9 mouse cellular contexts compared by ENCODE assay signal in genomic region chr17:84149566-84149965, GRCm38 (mm10). TPM values are rescaled to one million over a fixed set of nuclear protein-coding genes. Genes with fewer than 3 reads are reported as not detected.
DNase-seq lines count a peak whose midpoint lies in the region; ATAC-seq lines count a peak whose summit lies in the region.
"Had no signal": no experiment of that assay in that cellular context is flagged by ENCODE, and none has a peak within 500 bp of the region (broad histone marks: within the 10 kb centered on the region; RNA-seq: fewer than 3 reads in every experiment).

No protein-coding gene starts in this region.

- H3K4me2 ChIP-seq in forebrain, embryonic 12.5 days = no peak overlapping the region
- H3K4me2 ChIP-seq in forebrain, embryonic 15.5 days (replicated peaks) = no peak overlapping the region
- no peak overlapping the region for H3K4me2 ChIP-seq in kidney, embryonic 14.5 days (replicated peaks; ENCODE audit: low read depth, low read length)
- H3K4me2 ChIP-seq: forebrain, embryonic 13.5 days had no signal

- H3K36me3 ChIP-seq in forebrain, embryonic 12.5 days (replicated peaks) = no peaks in the 10 kb centered on the region
- no peaks in the 10 kb centered on the region for H3K36me3 ChIP-seq in forebrain, embryonic 15.5 days
- H3K36me3 ChIP-seq in kidney, embryonic 14.5 days (ENCODE audit: control insufficient read depth, insufficient read depth, low read length) = no peaks in the 10 kb centered on the region

- no peak overlapping the region for H3K27ac ChIP-seq in forebrain, embryonic 12.5 days
- H3K27ac ChIP-seq in forebrain, embryonic 15.5 days (replicated peaks) = no peak overlapping the region
- H3K27ac ChIP-seq in kidney, embryonic 14.5 days (ENCODE audit: low read depth, low read length) = no peak overlapping the region

- H3K9ac ChIP-seq in forebrain, embryonic 12.5 days = 0 out of 2 replicates have a peak overlapping the region, but pooled peaks have one; percentile 17
- no peak overlapping the region for H3K9ac ChIP-seq in forebrain, embryonic 15.5 days (replicated peaks)
- no peak overlapping the region for H3K9ac ChIP-seq in kidney, embryonic 14.5 days (ENCODE audit: low read depth, low read length)
- H3K9ac ChIP-seq: forebrain, embryonic 13.5 days had no signal

- ATAC-seq in forebrain, embryonic 12.5 days (ENCODE audit: low FRiP score) = no peak
- ATAC-seq in forebrain, embryonic 15.5 days (replicated peaks) = no peak
- no peak for ATAC-seq in kidney, embryonic 14.5 days (ENCODE audit: low FRiP score, low TSS enrichment)

- no peaks in the 10 kb centered on the region for H3K9me3 ChIP-seq in forebrain, embryonic 12.5 days
- no peaks in the 10 kb centered on the region for H3K9me3 ChIP-seq in forebrain, embryonic 15.5 days
- H3K9me3 ChIP-seq in kidney, embryonic 14.5 days (ENCODE audit: control insufficient read depth, low read length) = no peaks in the 10 kb centered on the region
- H3K9me3 ChIP-seq: forebrain, embryonic 13.5 days had no signal

- peak; percentile 1 to 27 for DNase-seq in kidney, postnatal 25 days
- peak; percentile 16 for DNase-seq in urinary bladder, adult 2 months (ENCODE audit: low spot score)
- no peak for DNase-seq in urinary bladder, adult 18-20 months (ENCODE audit: low spot score in 2 of 2)
- no peak for DNase-seq in right cerebral cortex, postnatal 36 days (ENCODE audit: low spot score in 2 of 2)
- no peak for DNase-seq in layer of hippocampus, postnatal 25 days (ENCODE audit: extremely low spot score in 1 of 2, low spot score in 1 of 2)

- WGBS in forebrain, embryonic 12.5 days = 34% methylated on average over 5 of the region's 5 CpGs
- WGBS in forebrain, embryonic 15.5 days = 41% methylated on average over 5 of the region's 5 CpGs
- 57% methylated on average over 5 of the region's 5 CpGs for WGBS in kidney, embryonic 14.5 days

- no peak overlapping the region for H3K4me3 ChIP-seq in forebrain, embryonic 12.5 days (replicated peaks)
- no peak overlapping the region for H3K4me3 ChIP-seq in forebrain, embryonic 15.5 days
- H3K4me3 ChIP-seq in kidney, embryonic 14.5 days (ENCODE audit: low read length) = no peak overlapping the region
- H3K4me3 ChIP-seq: forebrain, embryonic 13.5 days had no signal

- no peaks in the 10 kb centered on the region for H3K27me3 ChIP-seq in forebrain, embryonic 12.5 days
- H3K27me3 ChIP-seq in forebrain, embryonic 15.5 days = no peaks in the 10 kb centered on the region
- H3K27me3 ChIP-seq in kidney, embryonic 14.5 days (ENCODE audit: control insufficient read depth, insufficient read depth, low read length) = no peaks in the 10 kb centered on the region; the same call in 1 of the 2 replicates

- H3K4me1 ChIP-seq in forebrain, embryonic 12.5 days = peaks cover 41% of the 10 kb centered on the region
- H3K4me1 ChIP-seq in forebrain, embryonic 15.5 days = peaks cover 11% of the 10 kb centered on the region
- peaks cover 34% of the 10 kb centered on the region for H3K4me1 ChIP-seq in kidney, embryonic 14.5 days (ENCODE audit: control insufficient read depth, insufficient read depth, low read length)

RNA-seq across cellular contexts. Expression of gene Zfp36l2, which starts 38.2 kb away (rescaled TPM):
- polyA plus RNA-seq in forebrain, embryonic 12.5 days (2016; fragmentation: Nextera tagmentation; extraction: Ambion mirVana) = 9.7 and 10.6 TPM in 2 replicates
- 4.7 and 4.9 TPM in 2 replicates for polyA plus RNA-seq in forebrain, embryonic 15.5 days (2015; fragmentation: Nextera tagmentation; extraction: Ambion mirVana)
- polyA plus RNA-seq in kidney, embryonic 14.5 days (2014; fragmentation: Nextera tagmentation; extraction: Ambion mirVana) = 22.5 and 24.3 TPM in 2 replicates
- 67.9 and 84.3 TPM in 2 replicates for polyA plus RNA-seq in urinary bladder, adult 2 months (2012; rRNA removed)
- total RNA-seq in layer of hippocampus, postnatal 25 days (2021) = 10 to 100 TPM; 26.6 to 28.7 TPM

Comparison
In these comparisons a context has a peak if more than half of its experiments do, and no peak if none do; other contexts are left out.
1. DNase-seq: peak in kidney, postnatal 25 days (2 of 2) and urinary bladder, adult 2 months (single experiment); none in urinary bladder, adult 18-20 months (0 of 2), right cerebral cortex, postnatal 36 days (0 of 2) and layer of hippocampus, postnatal 25 days (0 of 2).